Mouse (Mus musculus): ENCODE measurements around the gene Vav1.

GRCm38 (mm10) chr17:57280411-57280810 lies 1.5 kb downstream of the Vav1 start:
- no peak for TF ChIP-seq CTCF (IDR thresholded peaks at IDR 0.05; ENCODE audit: low read depth)
- TF ChIP-seq EP300 (optimal IDR thresholded peaks at IDR 0.05): no peak
